Mouse (Mus musculus) brain, adult 2 months (tissue): Measurements from ENCODE around the gene Kansl3.

ENCODE experiments used
- DNase-seq: peaks from one replicate; pipeline ENCODE4 v3.0.0; 2011; ENCODE audit warnings: low read depth, low spot score

Kansl3 gene

GRCm38 (mm10) chr1:36368969-36369645, at the start of gene Kansl3:
Gene Kansl3 (minus strand): TSS chr1:36369181.
- peak; percentile 95 for DNase-seq

GRCm38 (mm10) chr1:36404531-36404930, 35.5 kb upstream of the Kansl3 start:
- no peak for DNase-seq

- peak; percentile 77 for DNase-seq
Measured at GRCm38 (mm10) chr1:36401509-36401908, 32.5 kb upstream of the Kansl3 start.

GRCm38 (mm10) chr1:36397041-36397440, 28.1 kb upstream of the Kansl3 start:
- peak; percentile 8 for DNase-seq

- peak; percentile 60 for DNase-seq
Measured at GRCm38 (mm10) chr1:36379582-36379981, 10.6 kb upstream of the Kansl3 start.

GRCm38 (mm10) chr1:36378880-36379279, 9.9 kb upstream of the Kansl3 start:
- no peak for DNase-seq

- no peak for DNase-seq
Measured at GRCm38 (mm10) chr1:36371934-36372845, 3.2 kb upstream of the Kansl3 start, which contains the start of gene Fer1l5. Gene Fer1l5 (plus strand): TSS chr1:36372291.

GRCm38 (mm10) chr1:36370918-36371317, 1.9 kb upstream of the Kansl3 start:
- no peak for DNase-seq

GRCm38 (mm10) chr1:36368112-36368968, 641 bp downstream of the Kansl3 start:
- DNase-seq, result peak; percentile 32

- peak; percentile 11 for DNase-seq
Measured at GRCm38 (mm10) chr1:36367698-36368097, 1.3 kb downstream of the Kansl3 start.

- DNase-seq, result peak; percentile 25
Measured at GRCm38 (mm10) chr1:36356955-36357695, 11.9 kb downstream of the Kansl3 start.

- peak; percentile 70 for DNase-seq
Measured at GRCm38 (mm10) chr1:36352351-36352750, 16.6 kb downstream of the Kansl3 start.

- no peak for DNase-seq
Measured at GRCm38 (mm10) chr1:36342547-36342946, 26.4 kb downstream of the Kansl3 start.

GRCm38 (mm10) chr1:36332955-36333887, 35.8 kb downstream of the Kansl3 start:
- no peak for DNase-seq

GRCm38 (mm10) chr1:36331743-36332142, 37.2 kb downstream of the Kansl3 start:
- no peak for DNase-seq

GRCm38 (mm10) chr1:36326815-36327214, 42.2 kb downstream of the Kansl3 start:
- peak; percentile 27 for DNase-seq

- no peak for DNase-seq
Measured at GRCm38 (mm10) chr1:36325900-36326321, 43.1 kb downstream of the Kansl3 start.

GRCm38 (mm10) chr1:36323746-36324448, 45.1 kb downstream of the Kansl3 start:
- peak; percentile 87 for DNase-seq

- no peak for DNase-seq
Measured at GRCm38 (mm10) chr1:36323076-36323475, 45.9 kb downstream of the Kansl3 start.
